Mouse (Mus musculus) CH12.LX (cell line): ENCODE results near the gene Npnt. TPM values are rescaled to one million over a fixed set of nuclear protein-coding genes. Genes with fewer than 3 reads are reported as not detected.

ENCODE experiments used
- DNase-seq: peaks from one replicate; pipeline ENCODE4 v3.0.0-alpha.2; 2013; ENCODE audit errors: extremely low read depth
- H3K27ac ChIP-seq: 2 replicates; pipeline ENCODE4 v1.5.1; 2012; ENCODE audit warnings: low read depth, mild to moderate bottlenecking, control low read depth, moderate library complexity; ENCODE audit not compliant: insufficient read depth
- H3K27me3 ChIP-seq: replicated peaks from 2 replicates; pipeline ENCODE3; 2012; ENCODE audit warnings: inconsistent platforms
- H3K36me3 ChIP-seq, 2 experiments: replicated peaks in 1 of 2; 2 replicates each; pipeline versions ENCODE3 to v1.6.1; 2012; ENCODE audit warnings: inconsistent platforms in 1 of 2, low read length in 1 of 2, mild to moderate bottlenecking in 1 of 2, mixed read lengths in 1 of 2, moderate library complexity in 1 of 2; ENCODE audit not compliant: control insufficient read depth in 1 of 2, insufficient read depth in 1 of 2
- H3K4me1 ChIP-seq, 2 experiments: 2 replicates each; pipeline ENCODE4 v1.6.1; 2012; ENCODE audit warnings: inconsistent platforms in 1 of 2, moderate library complexity in 1 of 2; ENCODE audit not compliant: insufficient read depth in 2 of 2, control insufficient read depth in 1 of 2
- H3K4me2 ChIP-seq: 2 replicates; pipeline ENCODE4 v1.6.1; 2012; ENCODE audit warnings: low read depth, mild to moderate bottlenecking, control low read depth; ENCODE audit not compliant: poor library complexity, insufficient read depth, severe bottlenecking
- H3K4me3 ChIP-seq, 3 experiments: fragments of 150-350 bp in 1 of 3; sonication (generic) in 1 of 3; replicated peaks in 1 of 3; 2 replicates each; pipeline versions ENCODE3 to v1.5.1; 2011 to 2012; ENCODE audit warnings: low read depth in 2 of 3, low read length in 2 of 3, mild to moderate bottlenecking in 2 of 3, moderate library complexity in 2 of 3, control low read depth in 1 of 3, improper control_type of control experiment in 1 of 3, inconsistent platforms in 1 of 3, mixed read lengths in 1 of 3; ENCODE audit not compliant: poor library complexity in 1 of 3
- H3K79me2 ChIP-seq: replicated peaks from 2 replicates; pipeline ENCODE4 v1.6.1; 2012; ENCODE audit warnings: mild to moderate bottlenecking, moderate library complexity; ENCODE audit not compliant: control insufficient read depth, poor library complexity, insufficient read depth, severe bottlenecking; ENCODE audit errors: extremely low read depth
- H3K9ac ChIP-seq: 2 replicates; pipeline ENCODE4 v1.6.1; 2012; ENCODE audit warnings: low read depth, mild to moderate bottlenecking, control low read depth, moderate library complexity; ENCODE audit not compliant: insufficient read depth
- H3K9me3 ChIP-seq: replicated peaks from 2 replicates; pipeline ENCODE3; 2012; ENCODE audit warnings: low read length, inconsistent platforms, mixed read lengths
- BHLHE40 ChIP-seq: IDR thresholded peaks from 2 replicates; pipeline ENCODE4 v1.6.1; 2011; ENCODE audit warnings: mild to moderate bottlenecking, low read depth, low read length, improper control_type of control experiment
- CHD2 ChIP-seq: IDR thresholded peaks from 2 replicates; pipeline ENCODE4 v1.6.1; 2011; ENCODE audit warnings: low read length, improper control_type of control experiment
- E2F4 ChIP-seq: IDR thresholded peaks from 2 replicates; pipeline ENCODE4 v1.6.1; 2011; ENCODE audit warnings: low read depth, low read length, improper control_type of control experiment; ENCODE audit not compliant: insufficient replicate concordance
- ELF1 ChIP-seq: IDR thresholded peaks from 2 replicates; pipeline ENCODE4 v1.6.1; 2014; ENCODE audit warnings: low read depth, mild to moderate bottlenecking, inconsistent platforms, low read length, improper control_type of control experiment
- ETS1 ChIP-seq: conservative IDR thresholded peaks from 2 replicates; pipeline ENCODE4 v1.6.1; 2012; ENCODE audit warnings: low read depth, mild to moderate bottlenecking, inconsistent platforms, low read length, improper control_type of control experiment, moderate library complexity
- HCFC1 ChIP-seq: IDR thresholded peaks from 2 replicates; pipeline ENCODE4 v1.6.1; 2012; ENCODE audit warnings: low read depth, mild to moderate bottlenecking, inconsistent platforms, low read length, improper control_type of control experiment
- JUN ChIP-seq: IDR thresholded peaks from 2 replicates; pipeline ENCODE4 v1.6.1; 2011; ENCODE audit warnings: low read depth, mild to moderate bottlenecking, low read length, improper control_type of control experiment, moderate library complexity; ENCODE audit not compliant: insufficient read depth
- JUND ChIP-seq: conservative IDR thresholded peaks from 2 replicates; pipeline ENCODE4 v1.6.1; 2011; ENCODE audit warnings: low read depth, low read length, improper control_type of control experiment
- MAX ChIP-seq: IDR thresholded peaks from 2 replicates; pipeline ENCODE4 v1.6.1; 2011; ENCODE audit warnings: low read length, improper control_type of control experiment
- MEF2A ChIP-seq: IDR thresholded peaks from 2 replicates; pipeline ENCODE4 v1.6.1; 2014; ENCODE audit warnings: low read depth, mild to moderate bottlenecking, inconsistent platforms, low read length, improper control_type of control experiment, borderline replicate concordance
- MXI1 ChIP-seq: IDR thresholded peaks from 2 replicates; pipeline ENCODE4 v1.6.1; 2011; ENCODE audit warnings: mild to moderate bottlenecking, low read depth, low read length, improper control_type of control experiment
- MYC ChIP-seq: IDR thresholded peaks from 2 replicates; pipeline ENCODE4 v1.6.1; 2011; ENCODE audit warnings: low read depth, mild to moderate bottlenecking, improper control_type of control experiment, low read length
- NELFE ChIP-seq: IDR thresholded peaks from 2 replicates; pipeline ENCODE4 v1.6.1; 2011; ENCODE audit warnings: low read depth, low read length, improper control_type of control experiment
- NRF1 ChIP-seq: IDR thresholded peaks from 2 replicates; pipeline ENCODE4 v1.6.1; 2014; ENCODE audit warnings: low read depth, mild to moderate bottlenecking, inconsistent platforms, low read length, improper control_type of control experiment, moderate library complexity
- POLR2AphosphoS2 ChIP-seq: IDR thresholded peaks from 2 replicates; pipeline ENCODE4 v1.6.1; 2011; ENCODE audit warnings: low read depth, low read length, improper control_type of control experiment
- RAD21 ChIP-seq: IDR thresholded peaks from 2 replicates; pipeline ENCODE4 v1.6.1; 2011; ENCODE audit warnings: low read depth, mild to moderate bottlenecking, low read length, improper control_type of control experiment, moderate library complexity
- RCOR1 ChIP-seq: conservative IDR thresholded peaks from 2 replicates; pipeline ENCODE4 v1.6.1; 2012; ENCODE audit warnings: low read depth, mild to moderate bottlenecking, inconsistent platforms, low read length, improper control_type of control experiment
- SIN3A ChIP-seq: IDR thresholded peaks from 2 replicates; pipeline ENCODE4 v1.6.1; 2012; ENCODE audit warnings: low read length, improper control_type of control experiment, inconsistent platforms
- SMC3 ChIP-seq: IDR thresholded peaks from 2 replicates; pipeline ENCODE4 v1.6.1; 2011; ENCODE audit warnings: low read depth, low read length, improper control_type of control experiment
- TCF12 ChIP-seq: IDR thresholded peaks from 2 replicates; pipeline ENCODE4 v1.6.1; 2014; ENCODE audit warnings: low read depth, mild to moderate bottlenecking, inconsistent platforms, low read length, improper control_type of control experiment
- UBTF ChIP-seq: IDR thresholded peaks from 2 replicates; pipeline ENCODE4 v1.6.1; 2012; ENCODE audit warnings: low read depth, mild to moderate bottlenecking, inconsistent platforms, low read length, improper control_type of control experiment, moderate library complexity
- USF1 ChIP-seq: IDR thresholded peaks from 2 replicates; pipeline ENCODE4 v1.6.1; 2014; ENCODE audit warnings: low read depth, mild to moderate bottlenecking, inconsistent platforms, low read length, improper control_type of control experiment
- ZC3H11A ChIP-seq: IDR thresholded peaks from 2 replicates; pipeline ENCODE4 v1.6.1; 2012; ENCODE audit warnings: low read depth, mild to moderate bottlenecking, inconsistent platforms, low read length, improper control_type of control experiment
- ZKSCAN1 ChIP-seq: IDR thresholded peaks from 2 replicates; pipeline ENCODE4 v1.6.1; 2012; ENCODE audit warnings: low read depth, inconsistent platforms, low read length, improper control_type of control experiment, borderline replicate concordance
- ZMIZ1 ChIP-seq: IDR thresholded peaks from 2 replicates; pipeline ENCODE4 v1.6.1; 2012; ENCODE audit warnings: low read depth, mild to moderate bottlenecking, inconsistent platforms, low read length, improper control_type of control experiment
- ZNF384 ChIP-seq: IDR thresholded peaks from 2 replicates; pipeline ENCODE4 v1.6.1; 2012; ENCODE audit warnings: low read depth, low read length, improper control_type of control experiment, inconsistent platforms
- dilution Hi-C: fragments of 300-500 bp; cut with MboI; formaldehyde crosslinking; loops from 2 replicates; pipeline ENCODE4 v1.14.3; 2020; ENCODE audit warnings: low sequenced_read_pairs; ENCODE audit not compliant: extremely low pct_unique_long_range_greater_than_20kb, extremely low pct_ligation_motif_present
- in situ Hi-C: fragments of 300-500 bp; cut with MboI; formaldehyde crosslinking; loops from 3 replicates; pipeline ENCODE4 v1.14.3; 2019; ENCODE audit warnings: low sequenced_read_pairs, low pct_ligation_motif_present, low pct_unique_long_range_greater_than_20kb, mixed read lengths
- polyA plus RNA-seq: library from polyadenylated mRNA; unstranded; fragments of >175 nt; gene quantifications from 2 replicates; pipeline ENCODE4 v1.2.1, GENCODE M21; 2012; ENCODE audit warnings: low read depth; ENCODE audit not compliant: insufficient read length
- total RNA-seq, 2 experiments: library from RNA; depleted of rRNA; stranded (reverse); fragments of 300-350 nt in 1 of 2; fragments of >200 nt in 1 of 2; gene quantifications; 2 replicates each; pipeline ENCODE4 v1.2.3; 2012 to 2014

Npnt gene
- total and polyA plus RNA-seq, 3 experiments: 0.08 to 1.0 (median 0.20) TPM

- dilution Hi-C loops: no loop called here
- Histone ChIP-seq H3K9me3 (no peaks in the 10 kb centered on the region), H3K27me3 (no peaks in the 10 kb centered on the region), H3K27ac (no peak overlapping the region), H3K9ac (no peak overlapping the region), H3K36me3 (no peaks in the 10 kb centered on the region), H3K79me2 (no peaks in the 10 kb centered on the region), H3K4me2 (no peak overlapping the region), H3K4me3 (no peak overlapping the region), H3K4me1 (peaks cover 0 to 6% of the 10 kb centered on the region in 2 experiments; a peak in 1 of 4 replicates)
- TF ChIP-seq JUN (no peak), ZNF384 (no peak), JUND (no peak), ZC3H11A (no peak), MXI1 (no peak), E2F4 (no peak), ELF1 (no peak), CHD2 (no peak), MEF2A (no peak), RAD21 (no peak), SMC3 (no peak), USF1 (no peak), RCOR1 (no peak), ZKSCAN1 (no peak), MAX (no peak)
- DNase-seq: no peak
- in situ Hi-C loops: loop anchor here (5.0 kb wide), 1 partner anchor 33 kb away; no protein-coding TSS in a partner anchor
These were observed 56.0 kb downstream of the Npnt start for GRCm38 (mm10) chr3:132894086-132894485.

- H3K4me2 ChIP-seq: peak overlapping the region; percentile 45; the same call in 1 of the 2 replicates
- in situ Hi-C loops: loop anchor here (5.0 kb wide), 1 partner anchor 34 kb away; no protein-coding TSS in a partner anchor
These were observed 56.4 kb downstream of the Npnt start for GRCm38 (mm10) chr3:132893676-132894075.

More at GRCm38 (mm10) chr3:132893676-132894075, 56.4 kb downstream of the Npnt start:
- peak; percentile 59 for DNase-seq
- dilution Hi-C loops: no loop called here
- Histone ChIP-seq H3K27me3 (no peaks in the 10 kb centered on the region), H3K79me2 (no peaks in the 10 kb centered on the region), H3K36me3 (no peaks in the 10 kb centered on the region), H3K9ac (no peak overlapping the region), H3K4me1 (peaks cover 0 to 6% of the 10 kb centered on the region in 2 experiments; a peak in 1 of 4 replicates), H3K27ac (no peak overlapping the region), H3K4me3 (no peak overlapping the region), H3K9me3 (no peaks in the 10 kb centered on the region)
- peak; percentile 54; the same call in 1 of the 2 replicates for TF ChIP-seq ELF1
- TF ChIP-seq HCFC1: peak; percentile 10; the same call in 1 of the 2 replicates
- no peak for TF ChIP-seq NELFE
- 0 out of 2 replicates have a peak, but pooled peaks have one; percentile 7 for TF ChIP-seq JUND
- TF ChIP-seq MEF2A: peak; percentile 27; the same call in 1 of the 2 replicates
- TF ChIP-seq UBTF: no peak
- no peak for TF ChIP-seq ZMIZ1
- 0 out of 2 replicates have a peak, but pooled peaks have one; percentile 16 for TF ChIP-seq TCF12
- peak; percentile 84 for TF ChIP-seq CHD2
- TF ChIP-seq RAD21: no peak
- no peak for TF ChIP-seq ZNF384
- TF ChIP-seq ETS1: peak; percentile 21; the same call in 1 of the 2 replicates
- TF ChIP-seq NRF1: no peak
- 0 out of 2 replicates have a peak, but pooled peaks have one; percentile 39 for TF ChIP-seq SIN3A
- TF ChIP-seq POLR2AphosphoS2: no peak
- no peak; the same call in 1 of the 2 replicates for TF ChIP-seq MXI1
- TF ChIP-seq BHLHE40: no peak
- TF ChIP-seq MYC: no peak
